Mouse (Mus musculus) induced T-regulatory cell, adult 2 months (primary cell): ENCODE measurements around the gene Ppp6r1.
A peak's percentile ranks its signal among the peaks of the same experiment; 100 is the strongest.
"Not testable (repeated sequence)": the region's sequence is repeated elsewhere in the genome, so short reads cannot be mapped to it uniquely, and the experiment has no call there.

Experiments
- DNase-seq: peaks from one replicate; pipeline ENCODE4 v3.0.0-alpha.2; 2012; ENCODE audit warnings: low read depth

Ppp6r1 gene

DNA sequence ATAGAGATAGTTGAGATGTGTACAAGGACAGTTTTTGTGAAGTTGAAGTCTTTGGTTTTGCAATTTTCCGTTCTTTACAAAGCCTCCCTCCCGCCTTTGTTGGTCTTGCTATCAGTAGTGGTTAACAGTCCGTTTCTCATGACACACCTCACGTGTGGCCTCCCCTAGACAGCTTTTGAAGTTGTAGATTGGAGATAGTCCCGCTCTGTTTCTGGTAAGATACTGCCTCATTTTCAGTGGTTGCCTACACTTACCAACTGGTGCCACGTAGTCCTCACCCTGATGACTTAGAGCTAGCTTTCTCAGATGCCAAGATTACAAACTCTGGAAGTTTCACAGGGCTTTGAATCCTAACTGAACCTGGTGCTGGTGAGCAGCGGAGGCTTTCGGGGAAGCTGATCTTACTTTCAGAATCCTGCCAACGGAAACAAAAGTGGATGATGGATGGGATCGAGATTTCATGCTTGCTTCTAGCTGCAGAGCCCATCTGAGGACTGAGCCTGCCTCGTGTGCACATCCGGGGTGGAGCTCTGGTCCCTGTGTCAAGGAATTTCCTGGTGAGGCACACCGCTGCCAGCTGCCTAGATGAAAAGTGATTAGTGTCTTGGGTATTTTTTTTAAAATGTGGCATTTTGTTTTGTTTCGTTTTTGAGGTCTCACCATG is 44.9 kb downstream of the Ppp6r1 start:
- peak; percentile 75 for DNase-seq

GRCm38 (mm10) chr7:4612956-4613355 is 45.9 kb downstream of the Ppp6r1 start:
- no peak for DNase-seq

DNA sequence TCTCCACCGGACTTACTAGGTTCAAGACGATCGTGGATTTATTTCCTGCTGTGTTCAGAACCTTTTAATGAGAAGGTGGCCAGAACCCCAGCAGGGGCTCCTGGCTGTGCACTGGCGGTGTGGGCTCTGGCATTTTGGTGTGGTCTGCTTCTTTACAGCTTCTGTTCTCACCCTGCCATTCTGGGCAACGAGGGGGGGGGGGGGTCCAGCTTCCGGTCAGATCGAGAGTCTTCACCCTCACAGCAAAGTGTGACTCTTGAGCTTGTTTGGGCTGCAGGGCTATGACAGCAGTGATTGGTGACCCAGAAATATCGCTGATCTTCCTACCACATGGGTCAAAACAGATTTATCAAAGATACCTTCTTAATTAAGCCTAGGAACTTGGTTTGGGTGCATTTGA is 46.4 kb downstream of the Ppp6r1 start:
- no peak for DNase-seq

GRCm38 (mm10) chr7:4611921-4612341 is 46.9 kb downstream of the Ppp6r1 start:
- no peak for DNase-seq

DNA sequence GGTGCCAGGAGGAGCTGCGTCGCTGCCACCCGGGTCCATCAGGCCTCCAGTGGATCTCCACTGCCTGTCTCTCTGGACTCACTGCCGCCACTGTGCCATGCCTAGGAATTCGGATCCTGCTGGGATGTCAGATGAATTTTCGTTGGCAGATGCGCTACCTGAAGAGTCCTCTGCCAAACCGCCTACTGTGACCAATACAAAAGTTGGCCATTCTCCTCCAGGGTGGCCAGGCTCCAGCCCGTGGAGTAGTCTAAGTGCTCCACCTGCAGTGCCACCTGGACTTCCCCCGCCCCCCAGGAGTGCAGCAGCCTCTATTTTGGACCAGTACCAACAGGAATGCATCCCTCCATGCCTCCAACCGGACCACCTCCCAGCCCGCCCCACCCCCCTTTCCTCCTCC is 47.3 kb downstream of the Ppp6r1 start:
- no peak for DNase-seq

DNA sequence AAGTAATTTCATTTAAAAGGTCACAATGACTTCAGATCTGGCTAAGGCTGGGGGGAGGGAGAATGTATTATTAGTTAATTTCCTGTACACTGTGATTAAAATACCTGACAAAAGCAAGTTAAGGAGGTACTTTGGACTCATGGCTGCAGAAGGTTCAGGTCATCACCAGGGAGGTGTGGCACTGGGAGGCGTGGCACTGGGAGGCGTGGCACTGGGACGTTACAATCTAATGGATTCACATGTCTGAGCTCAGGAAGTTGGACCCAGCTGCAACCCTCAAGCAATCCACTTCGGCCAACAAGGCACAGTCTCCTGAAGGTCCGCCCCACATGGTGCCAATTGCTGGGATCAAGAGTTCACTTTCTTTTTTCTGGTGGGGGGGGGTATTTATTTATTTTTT is 50.8 kb downstream of the Ppp6r1 start:
- DNase-seq = no peak

DNA sequence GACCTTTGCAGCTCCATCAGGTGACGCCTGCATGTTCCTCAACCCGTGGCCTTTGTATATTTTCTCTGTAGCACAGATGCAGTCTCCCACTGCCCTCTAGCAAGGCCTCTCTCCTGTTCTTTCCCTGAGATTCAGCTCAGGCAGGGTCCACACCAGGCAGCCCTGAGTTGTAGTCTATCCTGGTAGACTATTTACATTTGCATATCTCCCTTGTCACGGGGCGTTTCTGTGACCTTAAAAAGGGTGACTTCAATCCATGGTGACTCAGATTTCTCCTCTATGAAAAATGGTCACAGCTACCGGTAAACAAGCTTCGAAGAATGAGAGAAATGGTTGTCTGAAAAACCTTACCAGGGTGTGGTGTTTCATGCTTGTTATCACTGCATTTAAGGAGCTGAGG is 54.9 kb downstream of the Ppp6r1 start, which contains the start of gene Ptprh:
Gene Ptprh (minus strand): TSS at position 169 of the 400 bp plus-strand sequence.
- DNase-seq = no peak

GRCm38 (mm10) chr7:4602969-4603368 is 55.9 kb downstream of the Ppp6r1 start:
- DNase-seq = no peak

DNA sequence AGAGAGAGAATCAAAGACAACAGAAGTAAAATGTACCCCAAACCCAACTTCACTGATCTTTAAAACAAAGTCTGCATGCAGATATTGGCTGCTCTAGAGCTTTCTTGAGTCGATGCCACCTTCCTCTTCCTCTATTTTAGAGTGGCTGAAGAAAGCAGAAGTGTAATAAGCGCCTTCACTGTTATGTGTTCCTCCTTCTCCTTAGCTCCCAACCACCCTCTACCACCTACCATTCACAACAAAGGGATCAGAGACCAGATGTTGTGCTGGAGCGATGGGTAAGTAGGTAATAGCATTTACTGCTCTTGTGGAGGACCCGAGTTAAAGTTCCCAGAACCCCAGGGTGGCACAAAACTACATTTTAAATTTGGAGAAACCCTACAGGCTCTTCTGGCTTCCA is 61.8 kb downstream of the Ppp6r1 start:
- DNase-seq = not testable (repeated sequence)
